Comparison of ENCODE assay signal across 16 mouse cellular contexts in genomic region chr12:35123549-35123948, GRCm38 (mm10).
DNase-seq lines count a peak whose midpoint lies in the region; ATAC-seq lines count a peak whose summit lies in the region.
"Had no signal": no experiment of that assay in that cellular context is flagged by ENCODE, and none has a peak within 500 bp of the region (broad histone marks: within the 10 kb centered on the region; RNA-seq: fewer than 3 reads in every experiment).

No protein-coding gene starts in this region.

- 0 out of 2 replicates have a peak, but pooled peaks have one; percentile 31 for ATAC-seq in megakaryocyte progenitor cell, adult 5-6 weeks (replicated peaks; ENCODE audit: poor library complexity)
- ATAC-seq: forebrain, embryonic 13.5 days; liver, embryonic 12.5 days; midbrain, embryonic 16.5 days had no signal

- peak; percentile 30 for DNase-seq in kidney, adult 9 months
- no peak for DNase-seq in kidney, adult 8-10 months
- DNase-seq in CD4-positive, CD25-positive, alpha-beta regulatory T cell, adult 2 months (ENCODE audit: low read depth, low spot score), result peak; percentile 53
- DNase-seq in T-cell, adult 2 months (ENCODE audit: low spot score), result peak; percentile 15
- DNase-seq in urinary bladder, postnatal 36 days (ENCODE audit: low spot score in 2 of 2), result no peak
- DNase-seq in gastrocnemius, postnatal 25 days, result no peak
- no peak for DNase-seq in adrenal gland, postnatal 25 days
- DNase-seq: heart, postnatal 4 days; kidney, postnatal 25 days; lung, embryonic 14.5 days; right cerebral cortex, adult 18-20 months; thymus, adult 18-20 months had no signal

Comparison
In these comparisons a context has a peak if more than half of its experiments do, and no peak if none do; other contexts are left out.
1. DNase-seq: peak in kidney, adult 9 months (single experiment), CD4-positive, CD25-positive, alpha-beta regulatory T cell, adult 2 months (single experiment) and T-cell, adult 2 months (single experiment); none in kidney, adult 8-10 months (0 of 2), urinary bladder, postnatal 36 days (0 of 2), gastrocnemius, postnatal 25 days (single experiment) and adrenal gland, postnatal 25 days (single experiment).